In genomic region chr3:157449794-157450193, GRCm38 (mm10) we compare ENCODE assay signal across 8 mouse cellular contexts.
DNase-seq lines count a peak whose midpoint lies in the region; ATAC-seq lines count a peak whose summit lies in the region.

No protein-coding gene starts in this region.

- no peaks in the 10 kb centered on the region for H3K9me3 ChIP-seq in neural tube, embryonic 13.5 days

- peak; percentile 5 for DNase-seq in kidney, adult 18-20 months
- no peak for DNase-seq in kidney, adult 11 months
- DNase-seq in R1 (ENCODE audit: low read depth, low spot score) (peak; percentile 9), liver (no peak)
- DNase-seq in fibroblast of lung, adult 2 months (ENCODE audit: low read depth) = peak; percentile 8
- DNase-seq in layer of hippocampus, adult 11-12 months (ENCODE audit: low spot score) = peak; percentile 59

- ATAC-seq in neural tube, embryonic 13.5 days (ENCODE audit: low read depth) = peak; percentile 69; the same call in 1 of the 2 replicates
- no peak for ATAC-seq in megakaryocyte, adult 5-6 weeks (ENCODE audit: poor library complexity, severe bottlenecking)

- no peak overlapping the region for H3K4me2 ChIP-seq in neural tube, embryonic 13.5 days

- H3K27me3 ChIP-seq in neural tube, embryonic 13.5 days = no peaks in the 10 kb centered on the region

- no peaks in the 10 kb centered on the region for H3K36me3 ChIP-seq in neural tube, embryonic 13.5 days

- H3K9ac ChIP-seq in neural tube, embryonic 13.5 days = no peak overlapping the region

- no peak overlapping the region for H3K4me3 ChIP-seq in neural tube, embryonic 13.5 days

- H3K27ac ChIP-seq in neural tube, embryonic 13.5 days (replicated peaks) = no peak overlapping the region

- H3K4me1 ChIP-seq in neural tube, embryonic 13.5 days (replicated peaks) = no peaks in the 10 kb centered on the region

Comparison
In these comparisons a context has a peak if more than half of its experiments do, and no peak if none do; other contexts are left out.
1. DNase-seq: peak in kidney, adult 18-20 months (single experiment), R1 (single experiment), fibroblast of lung, adult 2 months (single experiment) and layer of hippocampus, adult 11-12 months (single experiment); none in kidney, adult 11 months (single experiment) and liver (single experiment).